Mouse (Mus musculus) forelimb bud, embryonic 11.5 days (tissue): ENCODE data around the gene Olfr894.
"Not testable (repeated sequence)": the region's sequence is repeated elsewhere in the genome, so short reads cannot be mapped to it uniquely, and the experiment has no call there.

Source experiments
- DNase-seq: peaks from one replicate; pipeline ENCODE4 v3.0.0-alpha.2; 2012; ENCODE audit warnings: low read depth, low spot score

Gene Olfr894

GRCm38 (mm10) chr9:38217755-38218154 is at the start of gene Olfr894:
Olfr894 (plus strand) TSS chr9:38218055.
- no peak for DNase-seq

DNA sequence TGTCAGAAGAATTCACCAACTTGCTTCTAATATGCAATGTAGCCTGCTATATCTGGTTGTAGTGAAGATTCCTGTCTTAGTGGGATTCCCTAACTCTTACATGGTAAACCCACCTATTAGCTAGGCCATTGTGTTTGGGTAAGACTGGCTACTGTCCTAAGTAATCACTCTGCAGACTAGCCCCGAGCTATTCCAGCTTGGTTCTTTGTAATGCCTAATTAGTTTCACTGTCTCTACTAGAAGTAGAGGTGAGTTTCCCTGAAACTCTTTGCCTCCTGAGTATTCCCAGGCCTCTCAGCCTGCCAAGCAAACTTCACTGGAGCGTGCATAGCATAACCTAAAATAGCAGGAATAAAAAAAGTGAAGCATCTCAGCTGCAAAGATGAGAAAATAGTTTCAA is 49.5 kb upstream of the Olfr894 start:
- DNase-seq, result not testable (repeated sequence)

DNA sequence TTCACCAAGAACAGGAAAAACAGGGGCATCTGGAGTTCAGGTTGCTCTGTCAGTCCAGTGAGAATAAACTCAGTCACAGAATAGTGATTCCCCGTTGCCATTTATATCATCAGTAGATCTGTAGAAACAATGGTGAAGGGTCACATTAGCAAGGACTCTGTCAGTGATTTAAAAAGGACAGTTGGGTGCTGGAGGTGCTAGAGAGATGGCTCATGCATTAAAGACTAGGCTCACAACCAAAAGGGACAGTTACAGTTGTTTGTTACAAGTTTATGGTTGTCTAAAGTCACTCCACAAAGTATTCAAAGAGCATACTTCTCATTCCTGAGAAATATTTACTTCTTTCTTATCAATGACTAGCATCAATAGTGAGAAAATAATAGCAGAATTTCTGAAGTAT is 37.1 kb upstream of the Olfr894 start, which contains the start of gene Olfr891:
Gene Olfr891, minus strand, starts transcription at position 101 of the 400 bp plus-strand sequence.
- DNase-seq, result no peak

GRCm38 (mm10) chr9:38208065-38208464 is 9.8 kb upstream of the Olfr894 start, which contains the start of gene Olfr893:
Olfr893 (plus strand) TSS chr9:38208365.
- no peak for DNase-seq

- DNase-seq, result no peak
Measured at GRCm38 (mm10) chr9:38252474-38252873, 34.6 kb downstream of the Olfr894 start, which contains the start of gene Olfr143. Olfr143 (plus strand) TSS chr9:38252774.

DNA sequence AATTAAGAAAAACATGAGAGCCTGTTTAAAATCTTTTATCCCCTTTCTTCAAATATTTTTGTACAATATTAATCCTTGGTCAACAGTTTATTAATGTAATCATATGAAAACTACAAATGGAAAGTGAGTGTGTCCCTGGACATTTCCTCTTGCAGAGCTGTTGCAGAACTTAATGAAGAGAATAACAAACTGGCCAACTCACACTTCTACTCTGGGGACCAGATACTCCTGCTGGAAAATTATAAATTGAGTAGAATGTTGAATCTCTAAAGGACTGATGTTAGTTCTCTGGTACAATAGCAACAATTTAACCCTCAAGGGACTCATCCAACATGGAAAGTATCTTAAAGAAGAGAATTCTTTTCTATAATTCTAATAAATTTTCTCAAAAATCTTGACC is 49.7 kb downstream of the Olfr894 start, which contains the start of gene Olfr895:
Gene Olfr895, plus strand, starts transcription at position 301 of the 400 bp plus-strand sequence.
- DNase-seq, result no peak
